Mouse (Mus musculus) CH12.LX (cell line): ENCODE measurements at regions not wholly inside any gene's neighbourhood (a gene's known extent, or its start where the extent isn't known, plus 50 kb on each side); places are given as distances from the start of the nearest gene placed in this dataset.

Experiments used
- DNase-seq: peaks from one replicate; pipeline ENCODE4 v3.0.0-alpha.2; 2013; ENCODE audit errors: extremely low read depth
- H3K27ac ChIP-seq: 2 replicates; pipeline ENCODE4 v1.5.1; 2012; ENCODE audit warnings: low read depth, mild to moderate bottlenecking, control low read depth, moderate library complexity; ENCODE audit not compliant: insufficient read depth
- H3K27me3 ChIP-seq: replicated peaks from 2 replicates; pipeline ENCODE3; 2012; ENCODE audit warnings: inconsistent platforms
- H3K36me3 ChIP-seq, 2 experiments: replicated peaks in 1 of 2; 2 replicates each; pipeline versions ENCODE3 to v1.6.1; 2012; ENCODE audit warnings: inconsistent platforms in 1 of 2, low read length in 1 of 2, mild to moderate bottlenecking in 1 of 2, mixed read lengths in 1 of 2, moderate library complexity in 1 of 2; ENCODE audit not compliant: control insufficient read depth in 1 of 2, insufficient read depth in 1 of 2
- H3K4me1 ChIP-seq, 2 experiments: 2 replicates each; pipeline ENCODE4 v1.6.1; 2012; ENCODE audit warnings: inconsistent platforms in 1 of 2, moderate library complexity in 1 of 2; ENCODE audit not compliant: insufficient read depth in 2 of 2, control insufficient read depth in 1 of 2
- H3K4me2 ChIP-seq: 2 replicates; pipeline ENCODE4 v1.6.1; 2012; ENCODE audit warnings: low read depth, mild to moderate bottlenecking, control low read depth; ENCODE audit not compliant: poor library complexity, insufficient read depth, severe bottlenecking
- H3K4me3 ChIP-seq, 3 experiments: fragments of 150-350 bp in 1 of 3; sonication (generic) in 1 of 3; replicated peaks in 1 of 3; 2 replicates each; pipeline versions ENCODE3 to v1.5.1; 2011 to 2012; ENCODE audit warnings: low read depth in 2 of 3, low read length in 2 of 3, mild to moderate bottlenecking in 2 of 3, moderate library complexity in 2 of 3, control low read depth in 1 of 3, improper control_type of control experiment in 1 of 3, inconsistent platforms in 1 of 3, mixed read lengths in 1 of 3; ENCODE audit not compliant: poor library complexity in 1 of 3
- H3K79me2 ChIP-seq: replicated peaks from 2 replicates; pipeline ENCODE4 v1.6.1; 2012; ENCODE audit warnings: mild to moderate bottlenecking, moderate library complexity; ENCODE audit not compliant: control insufficient read depth, poor library complexity, insufficient read depth, severe bottlenecking; ENCODE audit errors: extremely low read depth
- H3K9ac ChIP-seq: 2 replicates; pipeline ENCODE4 v1.6.1; 2012; ENCODE audit warnings: low read depth, mild to moderate bottlenecking, control low read depth, moderate library complexity; ENCODE audit not compliant: insufficient read depth
- H3K9me3 ChIP-seq: replicated peaks from 2 replicates; pipeline ENCODE3; 2012; ENCODE audit warnings: low read length, inconsistent platforms, mixed read lengths
- BHLHE40 ChIP-seq: IDR thresholded peaks from 2 replicates; pipeline ENCODE4 v1.6.1; 2011; ENCODE audit warnings: mild to moderate bottlenecking, low read depth, low read length, improper control_type of control experiment
- CTCF ChIP-seq, 2 experiments: IDR thresholded peaks in 1 of 2; conservative IDR thresholded peaks in 1 of 2; 2 replicates each; pipeline ENCODE4 v1.5.1; 2011 to 2012; ENCODE audit warnings: low read depth in 2 of 2, low read length in 2 of 2, improper control_type of control experiment in 1 of 2, inconsistent platforms in 1 of 2, mild to moderate bottlenecking in 1 of 2, moderate library complexity in 1 of 2
- ELF1 ChIP-seq: IDR thresholded peaks from 2 replicates; pipeline ENCODE4 v1.6.1; 2014; ENCODE audit warnings: low read depth, mild to moderate bottlenecking, inconsistent platforms, low read length, improper control_type of control experiment
- GABPA ChIP-seq: IDR thresholded peaks from 2 replicates; pipeline ENCODE4 v1.6.1; 2012; ENCODE audit warnings: low read depth, low read length, improper control_type of control experiment, inconsistent platforms; ENCODE audit not compliant: insufficient replicate concordance
- HCFC1 ChIP-seq: IDR thresholded peaks from 2 replicates; pipeline ENCODE4 v1.6.1; 2012; ENCODE audit warnings: low read depth, mild to moderate bottlenecking, inconsistent platforms, low read length, improper control_type of control experiment
- IRF4 ChIP-seq: IDR thresholded peaks from 2 replicates; pipeline ENCODE4 v1.6.1; 2014; ENCODE audit warnings: low read depth, mild to moderate bottlenecking, inconsistent platforms, low read length, improper control_type of control experiment
- JUND ChIP-seq: conservative IDR thresholded peaks from 2 replicates; pipeline ENCODE4 v1.6.1; 2011; ENCODE audit warnings: low read depth, low read length, improper control_type of control experiment
- MAFK ChIP-seq: IDR thresholded peaks from 2 replicates; pipeline ENCODE4 v1.6.1; 2011; ENCODE audit warnings: low read length, improper control_type of control experiment; ENCODE audit not compliant: insufficient replicate concordance
- MAX ChIP-seq: IDR thresholded peaks from 2 replicates; pipeline ENCODE4 v1.6.1; 2011; ENCODE audit warnings: low read length, improper control_type of control experiment
- MYC ChIP-seq: IDR thresholded peaks from 2 replicates; pipeline ENCODE4 v1.6.1; 2011; ENCODE audit warnings: low read depth, mild to moderate bottlenecking, improper control_type of control experiment, low read length
- PAX5 ChIP-seq: IDR thresholded peaks from 2 replicates; pipeline ENCODE4 v1.6.1; 2012; ENCODE audit warnings: low read length, inconsistent platforms, mixed read lengths
- POLR2AphosphoS2 ChIP-seq: IDR thresholded peaks from 2 replicates; pipeline ENCODE4 v1.6.1; 2011; ENCODE audit warnings: low read depth, low read length, improper control_type of control experiment
- RAD21 ChIP-seq: IDR thresholded peaks from 2 replicates; pipeline ENCODE4 v1.6.1; 2011; ENCODE audit warnings: low read depth, mild to moderate bottlenecking, low read length, improper control_type of control experiment, moderate library complexity
- TCF12 ChIP-seq: IDR thresholded peaks from 2 replicates; pipeline ENCODE4 v1.6.1; 2014; ENCODE audit warnings: low read depth, mild to moderate bottlenecking, inconsistent platforms, low read length, improper control_type of control experiment
- UBTF ChIP-seq: IDR thresholded peaks from 2 replicates; pipeline ENCODE4 v1.6.1; 2012; ENCODE audit warnings: low read depth, mild to moderate bottlenecking, inconsistent platforms, low read length, improper control_type of control experiment, moderate library complexity
- USF1 ChIP-seq: IDR thresholded peaks from 2 replicates; pipeline ENCODE4 v1.6.1; 2014; ENCODE audit warnings: low read depth, mild to moderate bottlenecking, inconsistent platforms, low read length, improper control_type of control experiment
- ZC3H11A ChIP-seq: IDR thresholded peaks from 2 replicates; pipeline ENCODE4 v1.6.1; 2012; ENCODE audit warnings: low read depth, mild to moderate bottlenecking, inconsistent platforms, low read length, improper control_type of control experiment
- ZMIZ1 ChIP-seq: IDR thresholded peaks from 2 replicates; pipeline ENCODE4 v1.6.1; 2012; ENCODE audit warnings: low read depth, mild to moderate bottlenecking, inconsistent platforms, low read length, improper control_type of control experiment
- dilution Hi-C: fragments of 300-500 bp; cut with MboI; formaldehyde crosslinking; loops from 2 replicates; pipeline ENCODE4 v1.14.3; 2020; ENCODE audit warnings: low sequenced_read_pairs; ENCODE audit not compliant: extremely low pct_unique_long_range_greater_than_20kb, extremely low pct_ligation_motif_present
- in situ Hi-C: fragments of 300-500 bp; cut with MboI; formaldehyde crosslinking; loops from 3 replicates; pipeline ENCODE4 v1.14.3; 2019; ENCODE audit warnings: low sequenced_read_pairs, low pct_ligation_motif_present, low pct_unique_long_range_greater_than_20kb, mixed read lengths

GRCm38 (mm10) chr16:74467159-74467558, 55.5 kb upstream of the Robo2 start:
- no peak for DNase-seq
- Histone ChIP-seq H3K4me2 (no peak overlapping the region), H3K9ac (no peak overlapping the region), H3K27me3 (no peaks in the 10 kb centered on the region), H3K4me3 (no peak overlapping the region), H3K36me3 (no peaks in the 10 kb centered on the region), H3K27ac (no peak overlapping the region), H3K9me3 (peaks cover 54% of the 10 kb centered on the region), H3K4me1 (no peaks in the 10 kb centered on the region), H3K79me2 (no peaks in the 10 kb centered on the region)
- no peak for TF ChIP-seq RAD21
- in situ Hi-C loops = no loop called here
- dilution Hi-C loops = no loop called here

DNA sequence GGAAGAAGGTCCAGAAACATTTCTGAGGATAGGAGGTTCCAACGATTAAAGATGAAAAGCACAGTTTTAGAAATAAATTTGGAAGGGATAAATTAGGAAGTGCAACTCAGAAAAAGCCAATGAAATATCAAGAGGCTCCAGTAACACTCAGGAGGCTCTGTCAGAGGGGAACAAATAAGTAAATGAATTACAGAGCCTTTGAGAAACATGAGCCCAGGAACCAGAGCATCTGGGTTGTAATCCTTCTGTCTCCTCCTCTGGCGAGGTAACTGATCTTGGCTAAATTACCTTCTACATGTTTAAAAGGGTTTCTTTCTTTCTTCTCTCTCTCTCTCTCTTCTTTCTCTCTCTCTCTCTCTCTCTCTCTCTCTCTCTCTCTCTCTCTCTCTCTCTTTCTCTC, 53.2 kb upstream of the Robo2 start:
- Histone ChIP-seq H3K79me2 (no peaks in the 10 kb centered on the region), H3K4me2 (no peak overlapping the region), H3K9me3 (peaks cover 54% of the 10 kb centered on the region), H3K4me1 (no peaks in the 10 kb centered on the region)
- dilution Hi-C loops (no loop called here), in situ Hi-C loops (no loop called here)
- DNase-seq = no peak
- TF ChIP-seq GABPA = no peak
- no peak for TF ChIP-seq ZMIZ1
- no peak for TF ChIP-seq ZC3H11A
- no peak for TF ChIP-seq UBTF
- no peak for TF ChIP-seq USF1
- no peak for TF ChIP-seq ELF1
- no peak for TF ChIP-seq PAX5
- no peak for TF ChIP-seq JUND
- no peak for TF ChIP-seq BHLHE40
- TF ChIP-seq MAFK = no peak
- no peak for TF ChIP-seq CTCF (conservative IDR thresholded peaks at IDR 0.05 in 1 of 2, IDR thresholded peaks at IDR 0.05 in 1 of 2; ENCODE audit: low read depth in 2 of 2, low read length in 2 of 2)
- no peak for TF ChIP-seq IRF4
- TF ChIP-seq MAX = no peak
- TF ChIP-seq MYC = no peak
- no peak for TF ChIP-seq TCF12
- TF ChIP-seq, all 38 proteins: peak for 0
- Histone ChIP-seq H3K9ac (no peak overlapping the region), H3K27me3 (no peaks in the 10 kb centered on the region), H3K27ac (no peak overlapping the region), H3K4me3 (no peak overlapping the region), H3K36me3 (no peaks in the 10 kb centered on the region)

DNA sequence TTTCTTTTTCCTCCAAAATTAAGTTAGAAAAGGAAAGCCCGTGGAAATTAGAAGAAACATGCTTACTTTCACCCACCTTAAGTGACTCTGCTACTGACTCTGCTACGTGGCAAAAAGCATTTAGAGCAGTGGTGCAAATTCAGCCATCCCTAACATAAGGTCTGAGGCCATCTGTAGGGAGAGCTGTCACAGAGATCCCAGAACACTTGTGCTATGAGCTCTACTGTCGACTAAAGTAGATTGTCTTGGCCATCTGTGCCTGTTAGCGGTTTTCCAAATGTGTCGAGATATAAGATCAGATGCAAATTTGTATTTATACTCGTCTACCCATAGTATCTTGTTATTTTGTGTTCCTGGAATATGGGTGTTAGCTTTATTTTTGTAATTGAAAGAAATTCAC, 52.7 kb upstream of the Robo2 start:
- in situ Hi-C loops = no loop called here
- no peak overlapping the region for H3K9ac ChIP-seq
- no peaks in the 10 kb centered on the region for H3K27me3 ChIP-seq
- dilution Hi-C loops = no loop called here
- H3K4me3 ChIP-seq = no peak overlapping the region
- H3K79me2 ChIP-seq = no peaks in the 10 kb centered on the region
- H3K27ac ChIP-seq = no peak overlapping the region
- no peak for DNase-seq
- H3K36me3 ChIP-seq = no peaks in the 10 kb centered on the region
- TF ChIP-seq HCFC1 = no peak
- TF ChIP-seq POLR2AphosphoS2 = no peak
- no peak for TF ChIP-seq RAD21
- no peak for TF ChIP-seq MAFK
- no peak for TF ChIP-seq UBTF
- peaks cover 50% of the 10 kb centered on the region for H3K9me3 ChIP-seq
- no peaks in the 10 kb centered on the region for H3K4me1 ChIP-seq
- H3K4me2 ChIP-seq = no peak overlapping the region
